Mouse (Mus musculus): ENCODE data around the gene Pakap. TPM values are rescaled to one million over a fixed set of nuclear protein-coding genes. Genes with fewer than 3 reads are reported as not detected.

Gene Pakap
- total RNA-seq, 2 experiments from 2014 or later, result 73.5 to 80.4 TPM

- peak; percentile 36 for DNase-seq
Observed at GRCm38 (mm10) chr4:57574646-57575045, 6.7 kb downstream of the Pakap start.

- DNase-seq, result no peak
Observed at GRCm38 (mm10) chr4:57575686-57576085, 7.7 kb downstream of the Pakap start.

DNA sequence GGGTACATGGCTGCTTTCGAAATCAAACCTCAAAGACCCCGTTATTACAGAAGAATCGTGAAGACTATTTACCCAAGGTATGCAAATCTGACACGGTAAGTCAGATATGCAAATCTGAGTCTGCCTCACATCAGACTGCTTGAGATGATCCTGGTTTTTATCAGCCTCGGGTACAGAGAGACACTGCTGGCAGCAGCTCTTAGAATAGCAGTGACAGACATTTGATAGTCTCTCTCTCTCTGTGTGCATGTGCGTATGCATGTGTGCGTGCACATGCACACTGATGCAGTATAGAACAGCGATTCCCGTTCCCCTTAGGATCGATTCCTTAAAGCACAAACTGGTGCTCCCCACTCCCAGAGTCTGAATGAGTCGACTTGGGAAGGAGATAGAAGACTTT, 8.1 kb downstream of the Pakap start:
- no peak for DNase-seq

GRCm38 (mm10) chr4:57579683-57580082, 11.7 kb downstream of the Pakap start:
- no peak for DNase-seq

DNA sequence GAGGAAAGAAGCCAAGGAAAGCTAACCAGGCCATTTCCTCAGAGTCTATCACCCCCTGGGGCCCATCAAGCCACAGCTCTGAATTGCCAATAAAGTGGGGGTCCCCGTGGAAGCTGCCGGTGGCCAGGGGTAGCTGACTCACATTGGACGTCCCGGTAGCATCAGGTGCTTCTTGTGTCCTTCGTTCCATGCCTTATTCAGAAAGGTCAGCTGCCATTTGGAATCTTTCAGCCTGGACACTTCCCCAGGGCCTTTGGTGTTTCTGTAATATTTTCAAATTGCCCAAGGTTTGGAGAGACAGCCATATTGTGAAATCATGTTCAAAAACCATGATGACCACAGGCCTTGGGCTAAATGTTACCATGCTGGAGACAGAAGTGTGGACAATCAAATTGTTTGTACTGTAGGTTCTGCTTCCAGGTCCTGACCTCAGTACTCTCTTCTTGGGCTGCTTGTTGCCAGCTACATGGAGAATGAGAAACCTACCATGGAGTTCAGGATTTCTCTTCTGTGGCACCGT, 17.4 kb downstream of the Pakap start:
- DNase-seq, result no peak

- no peak for DNase-seq
Observed at GRCm38 (mm10) chr4:57586933-57587658, 19.1 kb downstream of the Pakap start.

- DNase-seq, result no peak
Observed at GRCm38 (mm10) chr4:57588356-57588755, 20.4 kb downstream of the Pakap start.

DNA sequence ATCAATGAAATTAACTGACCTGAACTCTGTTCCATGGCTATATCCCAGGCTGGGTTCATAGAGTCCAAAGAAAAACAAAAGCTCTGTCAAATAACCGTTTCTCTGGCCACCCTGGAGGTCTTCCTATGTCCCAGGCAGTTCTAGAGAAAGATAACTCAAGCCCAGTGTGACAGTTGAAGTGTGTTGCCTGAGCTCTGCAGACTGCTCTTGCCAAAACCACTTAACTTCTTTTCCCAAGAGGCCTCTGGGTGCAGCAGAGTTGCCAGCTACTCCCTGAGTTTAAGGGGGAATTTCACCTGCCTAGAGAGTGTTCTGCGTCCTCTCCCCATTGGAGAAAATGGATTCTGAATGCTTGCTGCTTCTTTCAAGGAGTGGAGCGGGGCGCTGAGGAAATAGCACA, 24.8 kb downstream of the Pakap start:
- DNase-seq, result no peak

- DNase-seq, result no peak
Observed at GRCm38 (mm10) chr4:57599946-57600345, 32.0 kb downstream of the Pakap start.

DNA sequence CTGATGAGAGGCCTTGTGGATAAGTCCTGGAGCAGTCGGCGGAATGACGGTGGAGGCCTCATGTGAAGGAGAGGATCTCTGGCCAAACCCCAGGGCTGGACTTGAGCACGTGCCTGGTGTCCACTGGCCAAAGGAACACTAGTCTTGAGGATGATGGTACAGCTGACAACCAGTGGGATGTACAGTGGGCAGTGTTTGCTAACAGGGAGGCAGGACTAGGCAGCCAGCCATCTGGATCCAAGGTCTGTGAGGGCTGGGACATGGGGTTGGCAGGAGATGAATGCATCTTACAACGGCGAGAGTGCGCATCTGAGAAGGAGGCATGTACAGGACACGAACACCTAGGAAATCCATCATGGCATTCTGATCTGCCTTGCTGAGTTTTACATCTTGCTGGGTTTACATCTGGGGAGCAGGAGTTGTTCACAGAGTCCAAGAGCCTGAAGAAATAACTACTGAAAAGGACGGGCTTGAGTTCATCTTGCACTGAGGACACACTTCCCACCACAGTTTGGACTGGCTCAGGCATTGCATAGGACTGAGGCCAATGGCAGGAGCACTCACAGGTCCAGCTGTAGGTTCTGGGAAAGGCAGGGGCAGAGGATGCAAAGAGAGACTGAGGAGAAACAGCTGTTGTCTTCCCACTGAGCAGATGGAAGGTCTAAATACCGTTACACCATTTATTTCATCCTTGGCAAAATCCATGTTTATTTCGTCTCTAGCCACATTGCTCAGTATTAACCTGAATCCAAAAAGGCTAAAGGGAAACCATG, 32.9 kb downstream of the Pakap start:
- DNase-seq, result peak; percentile 47

- no peak for DNase-seq
Observed at GRCm38 (mm10) chr4:57601458-57601835, 33.5 kb downstream of the Pakap start.

DNA sequence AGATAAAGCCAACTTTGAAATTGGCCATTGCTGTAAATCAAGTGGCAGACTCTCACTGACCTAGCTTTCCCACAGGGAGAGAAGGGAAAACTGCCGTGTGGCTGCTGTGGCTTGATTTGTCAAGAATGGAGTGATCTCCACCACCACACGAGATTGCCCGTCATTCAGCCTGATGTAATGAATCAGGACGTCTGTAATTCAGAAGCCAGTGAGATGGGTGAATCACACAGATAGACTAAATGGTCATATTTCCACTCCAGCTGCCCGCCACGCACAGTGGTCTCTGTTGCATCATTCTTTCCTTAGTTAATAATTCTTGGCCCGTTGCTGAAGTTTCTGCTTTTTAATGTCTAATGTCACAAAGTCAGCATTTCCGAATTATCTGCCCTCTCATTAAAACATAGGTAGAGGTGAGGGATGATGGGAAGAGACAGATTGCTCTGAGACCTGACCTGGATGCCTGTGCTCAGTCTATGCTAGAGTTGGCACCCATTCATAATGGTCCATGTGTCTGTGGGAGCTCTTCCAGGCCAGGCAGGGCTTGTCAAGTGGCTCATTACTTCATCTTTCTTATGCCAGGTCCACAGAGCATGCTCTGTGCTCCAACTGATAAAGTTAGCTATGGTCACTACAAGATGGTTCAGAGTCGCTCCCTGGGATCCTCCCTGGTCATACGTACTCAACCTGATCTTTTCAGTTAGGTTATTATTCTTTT, 34.1 kb downstream of the Pakap start:
- no peak for DNase-seq

DNA sequence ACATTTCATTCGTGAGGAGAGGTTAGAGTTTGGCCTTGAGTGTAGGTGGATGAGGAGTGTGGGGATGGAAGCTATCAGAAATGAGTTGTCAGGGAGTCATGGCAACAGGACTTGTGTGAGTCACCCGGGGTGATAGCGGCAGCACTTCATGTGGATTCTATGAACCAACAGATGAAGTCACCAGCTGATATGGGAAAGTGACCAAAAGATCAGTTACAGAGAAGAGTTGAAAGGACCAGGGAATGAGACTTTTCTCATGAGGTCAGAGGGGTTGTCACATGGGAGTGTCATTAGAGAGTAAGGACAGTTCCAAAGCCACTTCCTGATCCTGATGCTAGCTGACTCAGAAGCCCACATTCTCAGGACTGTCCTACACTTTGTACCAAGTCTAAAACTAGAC, 38.3 kb downstream of the Pakap start:
- peak; percentile 32 for DNase-seq

GRCm38 (mm10) chr4:57607247-57607942, 39.4 kb downstream of the Pakap start:
- peak; percentile 96 for DNase-seq

- no peak for DNase-seq
Observed at GRCm38 (mm10) chr4:57611303-57612077, 43.5 kb downstream of the Pakap start.

GRCm38 (mm10) chr4:57612716-57613115, 44.7 kb downstream of the Pakap start:
- DNase-seq, result no peak

DNA sequence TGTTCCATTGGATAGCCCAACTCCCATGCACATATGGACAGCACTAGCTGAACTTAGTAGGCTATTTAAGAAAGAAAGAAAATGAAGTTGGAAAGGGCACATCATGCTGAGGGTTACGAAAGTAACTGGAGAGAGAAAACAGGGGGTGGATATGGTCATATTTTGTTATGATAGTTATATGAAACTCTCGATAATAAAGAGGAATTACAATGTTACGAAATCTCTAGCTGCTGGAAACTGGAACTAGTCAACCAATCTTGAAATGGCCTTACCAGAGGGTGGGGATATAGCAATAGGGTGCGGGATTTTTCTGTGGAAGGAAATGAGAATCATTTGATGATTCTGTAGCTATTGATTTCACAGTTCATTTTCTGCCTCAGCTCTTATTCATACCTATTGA, 46.7 kb downstream of the Pakap start:
- no peak for DNase-seq

DNA sequence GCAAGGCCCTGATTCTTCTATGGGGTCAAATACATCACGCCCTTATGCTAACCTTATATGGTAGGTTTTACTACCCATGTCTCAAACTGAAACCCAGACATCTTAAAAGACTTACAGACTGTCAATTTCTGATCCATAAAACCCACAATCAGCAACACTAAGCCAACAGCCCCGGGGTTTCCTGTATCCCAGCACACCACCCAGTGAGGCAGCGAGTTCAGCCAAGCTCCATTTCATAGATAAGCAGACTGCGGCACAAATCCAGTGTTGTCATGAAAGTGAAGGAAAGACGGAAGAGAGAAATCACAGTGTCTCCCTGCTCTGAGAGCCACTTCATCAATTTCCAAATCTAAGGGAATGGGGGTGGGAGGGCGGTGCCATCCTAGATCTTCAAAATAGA, 50.8 kb downstream of the Pakap start:
- no peak for DNase-seq

DNA sequence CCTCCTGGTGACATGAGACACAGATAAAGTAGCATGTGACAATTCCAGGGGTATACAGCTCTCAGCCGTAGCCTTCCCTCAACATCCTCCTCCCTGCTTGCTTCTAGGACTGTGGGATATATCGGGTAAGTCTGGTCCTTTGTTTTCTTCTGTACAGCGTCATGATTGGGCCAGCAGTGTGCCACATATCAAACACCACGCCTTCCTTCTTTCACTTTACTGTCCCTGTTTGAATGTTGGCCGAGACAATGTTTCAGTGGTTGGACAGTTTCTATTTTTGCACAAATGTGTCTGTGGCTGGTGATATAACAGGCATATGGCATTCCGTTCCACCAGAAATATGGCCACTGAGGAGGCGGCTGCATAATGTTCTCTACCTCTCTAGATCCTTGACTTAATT, 54.8 kb downstream of the Pakap start:
- DNase-seq, result peak; percentile 26

GRCm38 (mm10) chr4:57624819-57625218, 56.8 kb downstream of the Pakap start:
- DNase-seq, result no peak

GRCm38 (mm10) chr4:57625306-57625705, 57.3 kb downstream of the Pakap start:
- DNase-seq, result no peak

- DNase-seq, result no peak
Observed at GRCm38 (mm10) chr4:57625756-57626155, 57.8 kb downstream of the Pakap start.
